Mouse (Mus musculus) midbrain, embryonic 13.5 days (tissue): ENCODE measurements at regions not wholly inside any gene's neighbourhood (a gene's known extent, or its start where the extent isn't known, plus 50 kb on each side); places are given as distances from the start of the nearest gene placed in this dataset.
A peak's percentile ranks its signal among the peaks of the same experiment; 100 is the strongest.

Experiments
- ATAC-seq: fragments of 200-750 bp; cut with Nextera tagmentation; 2 replicates; pipeline ENCODE4 v1.8.0; 2017; ENCODE audit warnings: mild to moderate bottlenecking, moderate TSS enrichment, moderate library complexity
- H3K27ac ChIP-seq: fragments of 300-500 bp; sonication (generic); 2 replicates; pipeline ENCODE4 v1.5.1; 2015; ENCODE audit warnings: inconsistent platforms, mild to moderate bottlenecking, moderate library complexity
- H3K27me3 ChIP-seq: fragments of 300-500 bp; sonication (generic); 2 replicates; pipeline ENCODE4 v1.6.1; 2015; ENCODE audit warnings: mild to moderate bottlenecking, inconsistent platforms
- H3K36me3 ChIP-seq: fragments of 300-500 bp; sonication (generic); 2 replicates; pipeline ENCODE4 v1.6.1; 2015; ENCODE audit warnings: mild to moderate bottlenecking, inconsistent platforms
- H3K4me1 ChIP-seq: fragments of 300-500 bp; sonication (generic); replicated peaks from 2 replicates; pipeline ENCODE4 v1.6.1; 2015; ENCODE audit warnings: inconsistent platforms
- H3K4me2 ChIP-seq: fragments of 300-500 bp; sonication (generic); replicated peaks from 2 replicates; pipeline ENCODE4 v1.6.1; 2015; ENCODE audit warnings: moderate library complexity, mild to moderate bottlenecking, inconsistent platforms
- H3K4me3 ChIP-seq: fragments of 300-500 bp; sonication (generic); replicated peaks from 2 replicates; pipeline ENCODE4 v1.5.1; 2015; ENCODE audit warnings: mild to moderate bottlenecking, inconsistent platforms
- H3K9ac ChIP-seq: fragments of 300-500 bp; sonication (generic); replicated peaks from 2 replicates; pipeline ENCODE4 v1.6.1; 2015; ENCODE audit warnings: mild to moderate bottlenecking, inconsistent platforms
- H3K9me3 ChIP-seq: fragments of 300-500 bp; sonication (generic); 2 replicates; pipeline ENCODE4 v1.6.1; 2016; ENCODE audit warnings: mild to moderate bottlenecking, inconsistent platforms
- WGBS: fragments of 180-500 bp; shearing (Covaris S2); methylation state at CpG from one replicate; pipeline ENCODE4 v1.1.7; 2015; 5-methylcytosine and 5-hydroxymethylcytosine counted together

DNA sequence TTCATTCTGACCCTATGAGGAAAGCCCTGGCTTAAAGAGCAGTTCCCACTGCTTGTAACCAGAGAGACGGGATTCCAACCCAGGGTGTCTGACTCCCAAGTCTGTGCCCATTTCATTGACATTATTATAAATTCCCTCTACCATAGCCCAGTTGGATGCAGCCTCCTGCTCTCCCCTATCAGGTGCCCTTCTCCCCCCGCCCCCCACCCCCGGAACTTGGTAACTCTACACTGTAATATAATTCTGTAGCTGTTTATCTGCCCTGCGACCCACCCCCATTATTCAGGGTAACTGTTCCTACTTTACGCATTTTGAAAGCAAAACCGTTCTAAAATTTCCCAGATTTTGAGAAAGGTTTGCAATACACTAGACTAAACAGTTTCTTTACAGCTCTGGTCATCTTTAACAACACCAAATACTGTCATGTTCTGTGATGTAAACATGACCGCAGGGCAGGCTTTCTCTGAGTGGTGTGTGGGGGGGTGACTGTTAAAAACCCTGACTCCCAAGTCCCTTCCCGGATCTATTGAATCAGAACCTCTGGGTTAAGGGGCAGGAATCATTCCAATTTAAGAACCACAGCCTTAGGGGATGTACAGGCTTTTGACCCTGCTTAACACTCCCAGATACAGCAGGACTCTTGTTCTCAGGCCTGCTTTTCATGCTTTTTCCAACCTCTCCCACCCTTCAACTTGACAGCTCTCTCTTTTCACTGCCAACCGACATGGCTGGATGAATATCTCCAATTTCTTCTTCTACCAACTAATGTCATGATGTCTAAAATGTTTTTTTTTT is 283.8 kb downstream of the Dhx15 start:
- no peak for ATAC-seq
- no peak overlapping the region for H3K9ac ChIP-seq
- no peak overlapping the region for H3K4me3 ChIP-seq
- no peaks in the 10 kb centered on the region for H3K9me3 ChIP-seq
- H3K27me3 ChIP-seq: no peaks in the 10 kb centered on the region
- WGBS: 85% methylated on average over 9 of the region's 9 CpGs
- no peaks in the 10 kb centered on the region for H3K4me1 ChIP-seq
- no peaks in the 10 kb centered on the region for H3K36me3 ChIP-seq
- no peak overlapping the region for H3K4me2 ChIP-seq
- H3K27ac ChIP-seq: no peak overlapping the region

DNA sequence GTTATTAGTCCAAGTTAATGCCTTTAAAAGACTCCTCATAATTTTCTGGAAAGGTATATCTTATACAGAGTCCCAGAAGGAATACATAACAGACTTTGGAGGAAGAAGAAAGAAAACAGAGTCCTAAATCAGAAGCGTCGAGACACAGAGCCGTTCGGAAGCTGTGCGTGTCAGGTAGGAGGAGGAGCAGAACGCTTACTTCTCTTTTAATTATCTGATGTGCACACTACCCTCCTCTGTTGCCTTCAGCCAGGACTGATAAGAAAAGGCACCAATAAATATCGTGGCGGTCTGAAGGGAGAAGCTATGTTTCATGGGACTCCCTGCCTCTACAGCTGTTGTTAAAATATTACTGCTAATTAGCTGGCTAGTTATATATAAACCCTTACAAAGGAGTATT is 296.2 kb downstream of the Dhx15 start:
- ATAC-seq: no peak
- Histone ChIP-seq H3K36me3 (no peaks in the 10 kb centered on the region), H3K4me3 (no peak overlapping the region), H3K9ac (no peak overlapping the region), H3K9me3 (no peaks in the 10 kb centered on the region), H3K27me3 (no peaks in the 10 kb centered on the region), H3K4me1 (no peaks in the 10 kb centered on the region), H3K4me2 (no peak overlapping the region), H3K27ac (no peak overlapping the region)
- 85% methylated on average over 8 of the region's 8 CpGs for WGBS

DNA sequence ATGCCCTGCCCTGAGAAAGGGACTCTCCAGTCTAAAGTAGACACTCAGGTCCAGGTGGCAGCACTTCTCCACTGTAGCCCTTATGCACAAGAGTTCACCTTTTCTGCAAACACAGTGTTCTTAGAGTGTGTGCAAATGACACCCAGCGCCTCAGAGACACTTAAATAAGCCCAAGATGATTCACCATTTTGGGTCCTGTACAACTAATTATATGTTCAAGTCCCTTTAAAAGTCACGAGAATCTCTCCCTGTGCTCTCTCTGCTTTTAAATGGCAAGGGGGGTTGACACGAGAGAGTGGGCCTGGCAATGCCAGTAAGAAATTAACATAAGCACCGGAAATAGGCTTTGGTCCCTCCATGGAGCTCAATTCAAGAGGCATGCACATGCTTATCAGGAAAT is 299.0 kb downstream of the Dhx15 start:
- Histone ChIP-seq H3K27me3 (no peaks in the 10 kb centered on the region), H3K4me2 (no peak overlapping the region), H3K27ac (no peak overlapping the region), H3K9ac (no peak overlapping the region), H3K4me3 (no peak overlapping the region), H3K36me3 (no peaks in the 10 kb centered on the region), H3K4me1 (peaks cover 6% of the 10 kb centered on the region), H3K9me3 (no peaks in the 10 kb centered on the region)
- no peak for ATAC-seq
- WGBS: 65% methylated on average over 4 of the region's 4 CpGs

DNA sequence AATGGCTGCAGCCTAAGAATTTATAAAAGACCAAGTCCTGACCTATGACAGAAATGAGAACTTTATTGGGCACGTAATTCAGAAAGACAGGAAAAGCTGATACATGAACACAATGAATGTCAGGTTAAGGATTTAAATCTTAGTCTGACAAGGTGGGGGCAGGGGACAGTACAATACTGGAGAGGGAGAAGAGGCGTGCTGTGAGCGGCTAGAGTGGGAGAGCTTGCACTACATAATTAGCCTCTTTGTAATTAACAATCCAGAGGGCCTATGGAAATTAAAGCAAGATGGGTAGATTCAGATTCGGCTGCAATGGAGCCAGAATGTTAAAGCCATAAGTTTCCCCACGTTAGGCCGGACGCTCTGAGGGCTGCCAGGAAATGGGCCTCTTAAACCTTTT is 301.9 kb downstream of the Dhx15 start:
- H3K36me3 ChIP-seq: no peaks in the 10 kb centered on the region

DNA sequence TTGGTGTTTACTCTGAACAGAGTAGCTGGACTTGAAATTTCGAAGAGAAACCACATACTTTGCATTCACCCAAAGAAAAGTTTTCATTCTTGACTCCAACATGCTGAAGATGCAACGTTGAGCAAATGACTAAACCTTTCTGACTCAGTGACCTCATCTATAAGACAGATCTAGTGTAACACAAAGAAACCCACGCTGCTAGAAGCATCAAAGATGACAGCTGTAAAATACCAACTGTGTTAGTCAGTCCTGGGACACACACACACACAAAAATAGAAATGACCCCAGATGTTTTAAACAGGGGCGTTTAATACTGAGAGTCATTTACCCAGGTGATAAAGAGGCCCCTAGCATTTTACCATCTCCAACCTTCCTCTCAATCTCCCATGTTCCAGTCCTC is 307.7 kb downstream of the Dhx15 start:
- 78% methylated on average over 4 of the region's 4 CpGs for WGBS
- Histone ChIP-seq H3K27me3 (no peaks in the 10 kb centered on the region), H3K4me3 (no peak overlapping the region), H3K27ac (no peak overlapping the region), H3K36me3 (no peaks in the 10 kb centered on the region), H3K9me3 (no peaks in the 10 kb centered on the region), H3K4me1 (no peaks in the 10 kb centered on the region), H3K9ac (no peak overlapping the region), H3K4me2 (no peak overlapping the region)
- ATAC-seq: no peak

More for the DNA sequence above, 301.9 kb downstream of the Dhx15 start:
- 41% methylated on average over 7 of the region's 7 CpGs for WGBS
- peak; percentile 65; the same call in 1 of the 2 replicates for ATAC-seq
- Histone ChIP-seq H3K9ac (no peak overlapping the region), H3K27ac (no peak overlapping the region), H3K4me3 (no peak overlapping the region), H3K4me1 (peaks cover 6% of the 10 kb centered on the region), H3K4me2 (no peak overlapping the region), H3K9me3 (no peaks in the 10 kb centered on the region), H3K27me3 (no peaks in the 10 kb centered on the region)

DNA sequence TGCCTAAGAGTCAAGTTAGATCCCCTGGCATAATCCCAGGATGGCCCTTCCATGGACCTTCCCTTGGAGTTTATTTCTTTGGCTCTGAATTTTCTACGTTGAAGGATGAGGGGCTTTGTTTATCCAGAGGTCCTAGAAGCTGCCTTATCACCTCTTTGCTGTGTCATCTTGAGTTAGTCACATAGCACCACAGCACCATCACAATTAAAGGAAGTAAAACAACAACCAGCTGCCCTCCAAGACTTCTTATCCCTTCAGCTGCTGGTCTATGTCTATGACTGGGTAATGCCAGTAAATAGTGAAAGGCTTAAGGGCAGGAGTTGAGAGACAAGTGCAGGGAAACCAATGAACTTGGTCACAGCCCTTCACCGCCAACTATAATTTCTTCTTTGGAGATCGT is 308.1 kb downstream of the Dhx15 start:
- no peak for ATAC-seq
- Histone ChIP-seq H3K27me3 (no peaks in the 10 kb centered on the region), H3K27ac (no peak overlapping the region), H3K36me3 (no peaks in the 10 kb centered on the region), H3K9ac (no peak overlapping the region), H3K4me1 (no peaks in the 10 kb centered on the region), H3K4me3 (no peak overlapping the region), H3K9me3 (no peaks in the 10 kb centered on the region), H3K4me2 (no peak overlapping the region)
- WGBS: 91% methylated on average over 3 of the region's 3 CpGs

DNA sequence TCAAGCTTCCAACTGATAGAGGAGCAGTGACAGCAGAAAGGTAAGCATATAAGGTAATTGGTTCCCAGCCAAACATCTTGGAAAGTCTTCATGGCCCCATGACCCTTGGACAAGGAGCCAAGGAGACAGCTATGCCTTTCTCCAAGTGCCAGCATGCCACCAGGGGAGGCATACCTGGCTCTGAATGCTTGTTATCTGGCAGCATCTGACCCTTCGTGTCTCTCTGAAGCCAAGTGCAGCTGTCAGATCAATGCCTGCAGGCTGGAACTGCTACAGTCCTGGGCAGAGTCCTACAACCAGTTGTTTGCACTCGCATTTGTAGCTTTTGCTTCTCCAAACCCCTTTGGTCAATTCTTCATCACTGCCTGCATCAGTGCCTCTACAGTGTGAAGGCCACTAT is 309.3 kb upstream of the Ppargc1a start:
- no peak for ATAC-seq
- no peaks in the 10 kb centered on the region for H3K9me3 ChIP-seq
- no peaks in the 10 kb centered on the region for H3K36me3 ChIP-seq
- H3K27ac ChIP-seq: no peak overlapping the region
- no peaks in the 10 kb centered on the region for H3K27me3 ChIP-seq
- H3K4me1 ChIP-seq: no peaks in the 10 kb centered on the region
- WGBS: 90% methylated on average over 2 of the region's 2 CpGs
- H3K9ac ChIP-seq: no peak overlapping the region
- H3K4me2 ChIP-seq: no peak overlapping the region
- no peak overlapping the region for H3K4me3 ChIP-seq

DNA sequence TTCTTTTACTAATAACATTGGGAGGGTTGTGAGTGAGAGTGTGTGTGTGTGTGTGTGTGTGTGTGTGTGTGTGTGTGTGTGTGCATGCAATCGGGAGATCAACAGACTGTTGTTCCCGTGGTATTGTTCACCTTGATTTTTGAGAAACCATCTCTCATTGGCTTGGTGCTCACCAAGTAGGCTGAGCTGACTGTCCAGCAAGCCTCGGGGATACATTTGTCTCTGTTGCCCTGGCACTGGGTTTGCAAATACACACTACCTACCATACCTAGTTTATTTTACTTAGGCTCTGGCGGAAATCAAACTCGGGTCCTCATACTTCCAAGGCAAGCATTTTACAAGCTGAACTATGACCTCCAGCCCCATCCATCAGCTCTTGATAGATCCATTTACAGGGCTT is 306.0 kb upstream of the Ppargc1a start:
- Histone ChIP-seq H3K27me3 (no peaks in the 10 kb centered on the region), H3K4me3 (no peak overlapping the region), H3K9ac (no peak overlapping the region), H3K4me1 (no peaks in the 10 kb centered on the region), H3K9me3 (no peaks in the 10 kb centered on the region), H3K27ac (no peak overlapping the region), H3K4me2 (no peak overlapping the region), H3K36me3 (no peaks in the 10 kb centered on the region)
- 94% methylated on average over 5 of the region's 5 CpGs for WGBS
- ATAC-seq: no peak

DNA sequence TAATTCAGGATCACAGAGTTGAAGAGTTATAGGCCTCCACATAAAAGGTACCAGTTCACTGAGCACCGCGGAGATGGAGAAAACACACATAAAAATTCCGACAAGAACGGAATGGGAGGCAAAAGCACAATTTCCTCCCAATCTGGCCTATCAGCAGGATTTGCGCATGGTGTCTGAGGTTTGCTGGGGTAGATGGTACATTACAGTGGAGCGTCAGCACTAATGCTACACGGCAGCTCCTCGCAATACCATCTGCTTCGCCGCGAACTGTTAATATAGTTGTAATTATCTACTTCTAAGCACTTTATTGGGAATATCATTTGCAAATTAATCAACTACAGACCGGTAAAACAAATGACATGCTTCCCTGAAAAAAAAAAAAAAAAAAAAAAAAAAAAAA is 304.2 kb upstream of the Ppargc1a start:
- no peaks in the 10 kb centered on the region for H3K36me3 ChIP-seq
- H3K4me3 ChIP-seq: no peak overlapping the region
- H3K27ac ChIP-seq: no peak overlapping the region
- 92% methylated on average over 12 of the region's 12 CpGs for WGBS
- no peaks in the 10 kb centered on the region for H3K9me3 ChIP-seq
- no peak overlapping the region for H3K4me2 ChIP-seq
- no peaks in the 10 kb centered on the region for H3K4me1 ChIP-seq
- no peak for ATAC-seq
- no peak overlapping the region for H3K9ac ChIP-seq
- no peaks in the 10 kb centered on the region for H3K27me3 ChIP-seq

DNA sequence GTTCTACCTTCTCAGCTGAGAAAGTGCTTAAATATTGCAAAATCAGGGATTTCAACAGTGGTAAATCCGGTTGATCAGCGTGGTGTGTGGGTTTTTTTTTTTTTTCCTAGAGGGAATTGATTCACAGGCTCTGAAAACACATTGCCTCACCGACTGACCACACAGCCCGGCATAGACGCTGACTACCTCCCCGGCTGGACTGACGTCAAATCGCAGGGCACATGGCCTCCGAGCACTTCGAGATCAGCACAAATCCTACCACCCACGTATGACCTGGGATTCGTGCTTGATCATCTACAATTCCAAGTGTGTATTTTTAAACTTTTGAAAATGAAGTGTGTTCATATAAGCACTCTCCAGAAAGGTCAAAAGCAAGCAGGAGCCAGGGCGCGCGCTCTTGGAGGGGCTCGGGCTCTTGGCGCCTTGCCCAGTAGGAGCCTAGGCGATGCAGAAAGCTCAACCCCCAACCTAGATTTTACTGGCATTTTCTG is 300.7 kb upstream of the Ppargc1a start:
- H3K4me2 ChIP-seq: no peak overlapping the region

DNA sequence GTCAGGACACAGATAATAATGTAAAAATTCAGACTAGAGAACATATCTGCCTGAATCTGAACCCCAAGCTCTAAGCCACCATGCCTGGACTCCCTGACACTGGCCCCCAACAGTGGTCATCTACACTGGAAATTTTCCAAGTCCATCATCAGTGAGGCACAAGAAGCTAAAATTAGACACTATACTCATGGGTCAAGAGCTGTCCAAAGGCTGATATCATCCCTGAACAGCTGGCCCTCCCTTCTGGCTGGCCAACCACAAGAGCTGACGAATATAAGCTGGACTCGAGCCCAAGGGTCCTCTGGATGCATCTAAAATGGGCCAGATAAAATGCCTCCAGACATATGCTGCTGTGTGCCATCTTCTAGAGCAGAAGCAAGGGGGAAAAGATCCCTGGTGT is 298.5 kb upstream of the Ppargc1a start:
- no peak for ATAC-seq
- Histone ChIP-seq H3K27me3 (no peaks in the 10 kb centered on the region), H3K9me3 (no peaks in the 10 kb centered on the region), H3K4me3 (no peak overlapping the region), H3K4me2 (no peak overlapping the region), H3K27ac (no peak overlapping the region), H3K36me3 (no peaks in the 10 kb centered on the region), H3K4me1 (no peaks in the 10 kb centered on the region), H3K9ac (no peak overlapping the region)
- WGBS: 72% methylated on average over 2 of the region's 2 CpGs

More for the DNA sequence above, 300.7 kb upstream of the Ppargc1a start:
- Histone ChIP-seq H3K36me3 (no peaks in the 10 kb centered on the region), H3K27ac (no peak overlapping the region), H3K4me3 (no peak overlapping the region), H3K27me3 (no peaks in the 10 kb centered on the region), H3K9me3 (no peaks in the 10 kb centered on the region), H3K9ac (no peak overlapping the region), H3K4me1 (no peaks in the 10 kb centered on the region)
- no peak for ATAC-seq
- 82% methylated on average over 18 of the region's 18 CpGs for WGBS

DNA sequence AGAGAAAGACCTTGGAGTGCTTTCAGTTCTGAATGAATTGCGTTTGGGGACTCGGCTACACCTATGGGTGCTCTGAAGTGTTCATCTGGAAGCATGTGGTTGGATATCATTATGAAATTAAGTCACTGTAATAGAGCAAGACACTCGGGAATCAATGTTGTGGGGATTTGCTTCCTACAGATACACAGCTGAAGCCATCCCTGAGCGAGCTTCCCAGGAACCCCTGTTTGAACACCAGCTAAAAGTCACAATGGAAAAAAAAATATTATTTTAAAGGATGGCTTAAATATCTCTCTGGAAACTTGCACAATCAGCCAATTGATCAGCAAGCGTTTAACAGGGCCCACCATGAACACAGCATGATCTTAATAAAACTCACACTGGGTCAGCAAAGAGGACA is 293.0 kb upstream of the Ppargc1a start:
- H3K9ac ChIP-seq: no peak overlapping the region
- H3K4me3 ChIP-seq: no peak overlapping the region
- no peaks in the 10 kb centered on the region for H3K36me3 ChIP-seq
- H3K4me2 ChIP-seq: no peak overlapping the region
- H3K27me3 ChIP-seq: no peaks in the 10 kb centered on the region
- ATAC-seq: no peak
- H3K27ac ChIP-seq: no peak overlapping the region
- 76% methylated on average over 5 of the region's 5 CpGs for WGBS
- H3K9me3 ChIP-seq: no peaks in the 10 kb centered on the region
- no peaks in the 10 kb centered on the region for H3K4me1 ChIP-seq
